Mouse (Mus musculus) cerebellum, adult 9-10 months (tissue): ENCODE measurements around the gene Elmod3.

ENCODE experiments used
- DNase-seq: peaks from one replicate; pipeline ENCODE4 v3.0.0; 2022

The Elmod3 gene

DNA sequence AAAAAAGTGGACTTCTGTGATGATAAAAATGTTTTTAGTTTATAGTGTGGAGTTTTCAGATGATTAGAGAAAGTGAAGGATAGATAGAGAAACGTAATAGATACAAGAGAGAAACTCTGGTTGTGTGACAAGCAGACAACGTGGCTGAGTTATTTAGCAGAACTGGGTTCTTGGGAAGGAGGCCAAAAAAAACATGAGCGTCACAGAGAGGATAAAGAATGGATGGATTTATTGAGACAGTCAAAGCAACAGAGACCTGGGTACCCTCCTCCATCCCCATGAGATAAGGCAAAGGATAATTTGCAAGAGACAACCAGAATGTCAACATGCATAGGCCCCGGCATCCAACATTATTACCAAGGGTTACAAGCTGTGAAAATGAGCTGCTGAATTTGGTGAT is 12.0 kb upstream of the Elmod3 start:
- DNase-seq: no peak

DNA sequence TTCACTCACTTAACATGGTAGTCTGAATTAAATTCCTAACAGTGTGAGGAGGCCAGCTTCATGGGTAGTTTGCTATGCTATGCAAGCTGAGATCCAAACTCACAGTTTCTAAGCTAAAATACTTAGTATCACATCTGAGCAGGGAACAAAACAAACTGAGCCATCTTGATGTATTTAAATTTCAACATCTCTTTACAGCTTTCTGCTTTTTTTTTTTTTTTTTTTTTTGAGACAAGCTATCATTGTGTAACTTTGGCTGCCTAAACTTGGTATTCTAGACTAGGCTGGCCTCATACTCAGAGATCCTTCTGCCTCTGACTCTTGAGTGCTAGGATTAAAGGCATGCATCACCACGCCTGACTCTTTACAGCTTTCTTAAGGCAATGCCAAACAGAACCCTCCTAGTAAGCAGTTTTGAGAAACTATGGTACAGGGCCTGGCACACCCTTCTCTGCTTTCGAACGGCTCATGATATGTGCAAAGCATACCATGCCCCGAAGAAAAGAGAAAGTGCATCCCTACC is 10.5 kb upstream of the Elmod3 start:
- DNase-seq: no peak

DNA sequence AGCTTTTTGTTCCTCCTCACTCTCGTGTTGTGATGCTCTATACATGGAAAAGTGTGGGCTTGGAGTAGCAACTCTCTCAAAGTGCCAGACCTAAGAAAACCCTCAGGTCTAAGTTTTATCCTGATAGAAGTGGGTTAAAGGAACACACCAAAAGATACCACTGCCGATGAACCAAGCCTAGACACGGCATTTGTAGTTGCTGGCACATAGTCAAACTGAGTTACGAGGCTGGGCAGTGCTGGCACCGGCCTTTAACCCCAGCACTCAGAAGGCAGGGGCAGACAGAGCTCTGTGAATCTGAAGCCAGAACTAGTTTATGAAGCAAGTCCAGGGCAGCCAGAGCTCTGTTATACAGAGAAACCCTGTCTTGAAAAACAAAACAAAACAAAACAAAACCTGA is 9.5 kb upstream of the Elmod3 start:
- DNase-seq: no peak

DNA sequence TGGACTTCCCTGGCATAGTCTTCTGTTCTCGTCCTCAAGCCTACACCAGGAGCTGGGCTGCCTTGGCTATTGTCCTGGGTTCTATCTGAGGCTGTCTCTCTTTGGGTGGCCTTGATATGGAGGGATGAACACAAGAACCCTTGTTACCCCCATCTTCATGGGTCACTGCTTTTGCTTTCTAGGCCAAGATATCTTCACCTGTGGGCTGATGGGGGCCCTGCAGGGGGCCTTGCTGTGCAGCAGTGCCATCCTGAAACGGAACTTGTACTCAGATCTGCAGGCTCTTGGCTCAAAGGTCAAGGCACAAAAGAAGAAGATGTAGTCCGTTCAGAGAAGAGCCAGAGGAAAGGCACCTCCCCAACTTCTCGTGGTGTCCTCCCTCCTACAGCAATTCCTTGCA is 8.8 kb upstream of the Elmod3 start:
- DNase-seq: no peak

DNA sequence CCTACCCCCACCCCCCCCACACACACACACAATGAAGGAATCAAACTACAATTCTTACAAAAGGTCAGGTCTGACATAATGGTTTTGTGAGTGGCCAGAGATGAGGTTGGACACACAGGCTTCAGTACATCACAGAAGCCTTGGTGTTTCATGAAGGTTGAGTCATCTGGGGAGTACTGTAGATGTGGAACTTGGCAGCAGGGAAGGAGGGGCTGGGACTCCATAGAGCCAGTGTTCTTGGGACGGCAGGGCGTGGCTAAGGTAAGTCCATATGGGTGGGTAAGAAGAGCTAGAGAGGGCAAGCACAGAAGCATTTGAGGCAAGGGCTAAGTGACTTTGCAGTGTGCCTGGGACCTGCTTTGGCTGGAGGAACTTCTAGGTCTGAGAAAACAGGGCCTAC is 5.9 kb upstream of the Elmod3 start:
- DNase-seq: no peak

DNA sequence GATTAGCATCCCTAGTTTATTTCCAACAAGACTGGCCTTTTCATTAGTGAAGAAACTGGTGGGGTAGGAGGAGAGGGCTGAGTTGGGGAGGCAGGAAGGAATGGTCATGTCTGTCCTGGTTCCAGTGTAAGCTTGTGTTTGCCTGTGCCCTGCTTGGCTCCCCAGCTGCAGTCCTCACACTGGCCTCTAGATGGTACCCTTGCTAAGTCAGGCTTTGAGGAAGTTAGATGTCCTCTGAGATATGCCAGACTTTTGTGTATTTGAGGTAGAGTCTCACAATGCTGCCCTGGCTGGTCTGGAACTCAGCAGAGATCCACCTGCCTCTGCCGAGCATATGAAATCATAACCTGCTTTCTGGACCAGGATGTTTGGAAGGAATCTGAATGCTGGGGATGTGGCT is 3.5 kb upstream of the Elmod3 start:
- DNase-seq: peak; percentile 78

DNA sequence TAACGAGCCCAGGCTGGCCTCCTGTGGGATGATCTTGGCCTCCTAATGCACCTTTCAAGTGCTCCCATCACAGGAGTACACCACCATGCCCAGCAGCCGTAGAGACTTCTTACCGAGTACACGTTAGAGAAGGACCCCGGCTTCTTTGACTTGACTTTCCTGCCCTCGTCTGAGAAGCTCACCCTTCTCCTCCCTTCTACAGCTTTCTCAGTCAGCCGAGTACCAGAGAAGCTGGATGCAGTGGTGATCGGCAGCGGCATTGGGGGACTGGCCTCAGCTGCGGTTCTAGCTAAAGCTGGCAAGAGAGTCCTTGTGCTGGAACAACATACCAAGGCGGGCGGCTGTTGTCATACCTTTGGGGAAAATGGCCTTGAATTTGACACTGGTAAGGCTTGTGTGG is 2.6 kb upstream of the Elmod3 start:
- DNase-seq: no peak

DNA sequence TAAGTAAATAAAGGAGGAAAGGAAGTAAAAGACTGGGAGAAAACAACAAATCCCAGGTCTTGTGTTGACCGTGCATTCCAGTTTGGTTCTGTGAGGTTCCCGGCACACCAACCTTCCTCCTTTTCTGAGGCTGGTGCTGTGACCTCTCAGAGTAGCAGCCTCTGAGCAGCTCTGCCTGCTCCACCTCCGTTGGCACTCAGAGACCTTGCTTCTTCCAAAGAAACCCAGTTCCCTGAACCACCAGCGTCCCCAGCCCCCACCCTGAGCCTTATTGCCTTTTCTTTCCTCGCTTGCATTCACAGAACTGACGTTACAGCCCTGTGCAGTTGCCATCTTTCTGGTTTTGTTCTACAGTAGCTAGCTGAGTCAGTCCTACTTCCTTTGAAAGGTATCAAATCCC is 2.0 kb upstream of the Elmod3 start:
- DNase-seq: no peak

DNA sequence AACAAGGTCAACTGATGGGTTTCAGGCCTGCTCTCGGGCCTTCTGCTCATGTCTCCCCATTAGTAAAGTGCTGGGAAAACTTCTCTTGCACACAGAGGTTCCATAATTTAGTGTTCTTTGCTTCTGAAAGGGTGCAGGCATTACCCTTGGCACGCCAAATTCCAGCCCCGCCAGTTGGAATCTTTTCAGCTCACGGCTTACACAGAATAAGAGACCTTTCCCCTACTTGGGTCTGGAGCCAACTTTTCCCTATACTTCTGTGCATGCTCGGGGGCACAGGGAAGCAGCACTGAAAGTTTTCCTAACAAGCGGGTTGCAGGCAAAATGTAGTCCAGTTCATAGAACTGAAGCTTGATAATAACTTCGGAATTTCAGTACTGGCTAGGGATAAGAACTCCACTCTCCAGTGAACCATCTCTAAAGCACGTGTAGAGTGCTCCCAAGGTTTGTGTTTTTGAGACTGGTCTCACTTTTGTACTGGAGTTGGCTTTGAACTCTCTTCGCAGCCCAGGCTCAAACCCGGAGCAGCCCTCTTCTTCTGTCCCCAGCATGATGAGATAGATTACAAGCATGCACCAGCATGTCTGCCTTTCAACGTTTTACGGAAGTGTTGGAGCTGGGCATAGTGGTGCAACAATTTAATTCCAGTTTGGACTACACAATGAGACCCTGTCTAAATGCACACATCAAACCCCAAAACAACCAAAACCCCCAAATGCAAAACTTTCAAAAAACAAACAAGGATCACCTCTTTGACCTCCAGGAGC is 761 bp upstream of the Elmod3 start:
- DNase-seq: peak; percentile 77

DNA sequence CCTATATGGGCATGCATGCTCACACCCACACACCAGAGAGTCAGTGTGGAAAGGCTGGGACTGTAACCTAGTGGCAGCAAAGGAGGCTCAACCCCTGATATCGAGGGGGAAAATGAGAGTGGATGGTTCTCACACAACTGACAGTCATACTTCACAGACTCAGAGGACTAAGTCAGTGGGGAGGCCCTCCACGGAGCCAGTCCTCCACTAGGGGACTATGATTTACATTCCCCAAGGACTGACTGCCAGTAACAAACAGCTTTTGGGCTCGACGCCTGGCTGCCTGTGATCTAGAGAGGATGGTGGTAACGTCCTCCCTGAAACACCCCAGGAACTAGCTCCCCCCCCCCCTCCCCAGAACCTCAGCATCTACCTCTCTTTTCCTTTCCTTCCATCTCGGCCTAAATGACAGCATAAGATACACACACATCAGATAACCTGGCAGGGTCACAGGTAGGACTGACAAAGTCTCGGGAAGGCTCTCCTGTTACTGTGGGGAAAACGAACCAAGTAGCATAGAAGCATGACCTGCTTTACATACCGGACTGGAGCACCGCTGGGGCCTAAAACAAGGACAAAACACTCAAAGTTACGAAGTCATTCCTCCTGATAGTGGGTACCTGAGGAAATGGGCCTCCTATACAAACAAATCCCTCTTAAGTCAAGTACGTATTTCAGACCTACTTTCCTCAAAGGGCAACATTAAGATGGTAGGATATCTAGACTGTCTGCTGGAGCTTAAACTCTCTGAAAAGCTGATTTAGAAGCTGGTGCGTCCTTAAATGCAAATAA is 934 bp downstream of the Elmod3 start:
- peak; percentile 47 for DNase-seq

DNA sequence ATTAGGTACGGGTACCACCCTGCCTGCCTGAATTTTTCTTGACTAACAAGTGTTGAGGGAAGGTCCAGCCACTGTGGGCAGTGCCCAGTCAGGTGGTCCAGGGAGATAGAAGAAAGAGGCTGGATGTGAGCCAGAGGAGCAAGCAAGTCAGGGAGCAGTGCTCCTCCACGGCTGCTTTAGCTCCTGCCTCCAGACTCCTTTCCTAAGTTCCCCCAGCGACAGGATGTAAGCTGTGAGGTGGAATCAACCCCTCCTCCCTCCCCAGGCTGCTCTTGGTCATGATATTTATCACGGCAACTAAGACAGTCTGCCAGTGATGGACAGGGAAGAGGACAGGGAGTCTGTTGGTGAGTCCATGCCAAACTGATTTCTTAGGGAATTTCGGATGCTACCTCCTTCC is 4.3 kb downstream of the Elmod3 start:
- no peak for DNase-seq

DNA sequence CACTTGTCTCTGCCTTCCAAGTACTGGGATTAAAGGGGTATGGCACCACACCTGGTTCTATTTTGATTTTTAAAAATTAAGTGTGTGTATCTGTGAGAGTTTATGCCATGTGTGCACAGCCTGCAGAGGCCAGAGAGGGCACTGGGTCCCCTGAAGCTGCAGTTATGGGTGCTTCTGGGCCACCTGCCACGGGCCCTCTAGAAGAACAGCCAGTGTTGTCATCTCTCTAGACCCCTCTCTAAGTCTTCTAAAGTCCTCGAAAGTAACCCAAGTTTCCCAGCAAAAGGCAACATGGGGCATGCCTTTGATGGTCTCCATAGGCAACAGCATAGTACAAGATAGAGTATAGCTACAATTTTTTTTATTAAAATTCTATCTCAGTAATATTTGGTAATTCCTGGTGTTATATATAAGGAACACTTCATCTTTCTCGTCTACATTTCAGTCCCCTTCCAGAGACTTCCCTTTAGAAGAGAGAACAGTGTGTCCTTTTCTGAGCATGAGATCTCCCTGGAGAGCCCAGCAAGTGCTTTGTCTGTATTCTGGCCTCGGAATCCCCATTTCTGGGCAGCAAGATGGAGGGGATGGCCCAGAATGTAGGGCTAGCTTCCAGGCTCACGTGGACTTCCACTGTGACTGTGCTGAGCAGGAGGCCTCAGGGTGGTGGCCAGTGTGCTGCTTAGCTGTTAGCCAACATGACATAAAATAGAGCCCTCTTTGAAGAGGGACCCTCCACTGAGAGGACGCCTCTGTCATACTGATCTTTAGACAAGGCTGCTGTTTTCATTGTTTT is 5.0 kb downstream of the Elmod3 start:
- DNase-seq: no peak

DNA sequence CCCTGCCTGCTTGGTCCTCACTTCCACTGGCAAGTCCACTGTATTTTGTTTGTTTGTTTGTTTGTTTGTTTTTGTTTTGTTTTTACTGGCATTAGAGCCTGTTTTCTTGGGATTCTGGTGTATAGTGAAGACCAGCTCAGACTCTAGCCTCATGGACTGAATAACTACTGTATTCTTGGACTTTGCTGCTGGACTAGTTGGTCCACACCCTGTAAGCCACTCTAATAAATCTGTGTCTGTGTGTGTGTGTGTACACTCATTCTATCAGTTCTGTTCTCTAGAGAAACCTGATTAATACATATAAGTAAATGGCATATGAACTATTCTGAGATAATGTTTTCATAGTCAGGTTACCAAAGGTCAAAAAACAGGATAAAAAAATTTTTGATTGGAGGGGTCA is 8.1 kb downstream of the Elmod3 start:
- DNase-seq: no peak

DNA sequence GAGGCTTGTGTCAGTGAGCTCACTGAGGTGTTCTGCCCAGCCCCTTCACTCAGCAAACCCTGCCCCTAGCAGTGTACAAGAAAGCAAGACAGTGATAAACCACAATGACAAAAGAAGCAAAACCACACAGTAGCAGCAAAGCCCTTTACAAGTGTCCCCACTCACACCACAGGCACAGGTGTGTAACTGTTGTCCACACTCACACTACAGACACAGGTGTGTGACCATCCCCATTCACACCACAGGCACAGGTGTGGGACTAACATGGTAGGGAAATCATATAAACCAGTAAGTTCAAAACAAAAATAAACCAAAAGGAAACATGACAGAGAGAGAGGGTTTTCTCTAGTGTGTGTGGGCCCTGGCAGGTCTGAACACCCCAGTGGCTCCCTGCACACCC is 9.9 kb downstream of the Elmod3 start:
- DNase-seq: no peak

DNA sequence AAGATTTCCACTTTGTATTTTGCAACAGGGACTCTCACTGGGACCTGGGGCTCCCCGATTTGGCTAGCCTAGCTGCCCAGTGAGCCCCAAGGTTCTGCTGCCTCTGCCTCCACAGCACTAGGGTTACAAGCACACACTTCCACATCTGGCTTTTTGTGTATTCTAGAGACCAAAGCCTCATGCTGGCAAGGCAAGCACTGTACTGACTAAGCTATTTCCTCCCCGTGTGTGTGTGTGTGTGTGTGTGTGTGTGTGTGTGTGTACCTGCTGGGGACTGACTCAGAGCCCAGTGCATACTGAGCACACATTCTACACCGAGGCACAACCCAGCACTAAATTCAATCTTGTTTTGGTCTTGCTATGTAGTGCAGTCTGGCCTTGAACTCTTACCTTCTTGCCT is 11.5 kb downstream of the Elmod3 start:
- no peak for DNase-seq

DNA sequence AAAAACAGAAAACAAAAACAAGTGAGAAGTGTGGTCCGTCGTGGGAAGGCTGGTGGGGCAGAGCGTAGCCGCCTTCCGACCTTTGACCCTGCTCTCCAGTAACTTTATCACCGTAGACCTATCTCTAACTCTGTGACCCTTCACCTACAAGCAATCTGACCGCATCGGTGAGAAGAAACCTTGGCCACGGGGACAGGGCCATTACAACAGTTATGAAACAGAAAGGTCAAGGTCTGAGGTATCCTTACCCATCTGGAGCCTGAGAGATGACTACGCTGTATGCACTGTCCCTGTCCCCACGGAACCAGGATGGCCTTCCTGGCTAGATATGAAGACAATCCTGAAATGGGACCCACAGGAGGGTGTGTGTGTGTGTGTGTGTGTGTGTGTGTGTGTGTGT is 14.1 kb downstream of the Elmod3 start:
- DNase-seq: no peak

DNA sequence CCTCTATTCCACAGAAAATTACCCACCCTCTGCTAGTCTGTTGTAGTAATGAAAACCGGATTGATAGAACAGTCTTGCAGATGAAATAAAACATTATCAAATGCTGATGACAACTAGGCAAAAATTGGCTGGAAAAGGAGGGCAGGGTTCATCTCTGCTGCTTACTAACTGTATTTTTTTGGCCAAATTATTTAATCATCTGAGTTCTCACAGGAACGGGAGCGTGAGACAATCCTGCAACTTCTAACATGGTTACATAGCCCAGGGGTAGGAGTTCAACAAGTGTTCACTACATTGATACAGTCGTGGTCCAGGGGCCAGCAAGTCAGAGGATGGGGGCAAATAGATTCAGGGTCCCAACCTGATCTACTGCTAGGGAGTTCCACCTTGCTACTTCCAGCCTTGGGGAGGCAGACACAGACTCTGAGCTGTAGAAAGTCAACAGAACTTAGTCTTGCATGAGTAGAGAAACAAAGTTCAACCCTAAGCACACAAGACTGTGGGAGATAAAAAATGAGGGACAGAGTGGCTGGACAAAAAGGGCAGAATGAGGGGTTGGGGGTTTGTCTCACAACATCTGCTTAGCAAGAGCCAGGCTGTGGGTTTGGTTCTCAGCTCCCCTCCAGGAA is 14.9 kb downstream of the Elmod3 start:
- no peak for DNase-seq

DNA sequence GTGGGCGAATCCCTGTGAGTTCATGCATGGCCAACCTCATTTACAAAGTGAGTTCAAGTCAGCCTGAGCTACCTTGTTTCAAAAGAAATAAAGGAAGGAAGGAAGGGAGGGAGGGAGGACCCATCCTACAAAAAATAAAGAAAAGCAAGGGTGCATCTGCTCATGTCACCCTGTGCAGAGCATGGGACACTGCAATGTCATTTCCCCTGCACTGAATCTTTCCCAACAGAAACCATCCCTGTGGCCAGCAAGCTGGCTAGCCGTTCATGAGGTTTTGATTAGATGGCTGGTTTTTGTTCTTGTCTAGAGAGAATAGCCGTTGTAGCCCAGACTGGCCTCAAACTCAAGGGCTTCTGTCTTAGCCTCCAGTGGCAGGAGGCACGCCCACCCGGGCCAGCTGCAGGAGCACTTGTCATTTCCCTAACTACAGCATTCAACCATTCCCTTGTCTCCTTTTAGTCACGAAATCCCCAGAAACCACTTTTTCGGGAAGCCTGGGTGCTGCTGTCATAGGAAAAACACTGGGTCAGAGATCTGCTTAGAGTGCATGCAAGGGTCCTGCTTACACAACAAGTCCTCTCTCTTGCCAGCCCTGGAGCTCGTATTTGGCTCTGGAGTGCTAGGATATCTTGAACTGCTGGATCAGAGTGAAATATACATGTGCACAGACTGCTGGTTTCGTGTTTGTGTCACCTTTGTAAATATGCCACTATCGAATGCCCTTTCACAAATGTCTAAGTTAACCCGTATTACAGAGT is 16.4 kb downstream of the Elmod3 start:
- no peak for DNase-seq

DNA sequence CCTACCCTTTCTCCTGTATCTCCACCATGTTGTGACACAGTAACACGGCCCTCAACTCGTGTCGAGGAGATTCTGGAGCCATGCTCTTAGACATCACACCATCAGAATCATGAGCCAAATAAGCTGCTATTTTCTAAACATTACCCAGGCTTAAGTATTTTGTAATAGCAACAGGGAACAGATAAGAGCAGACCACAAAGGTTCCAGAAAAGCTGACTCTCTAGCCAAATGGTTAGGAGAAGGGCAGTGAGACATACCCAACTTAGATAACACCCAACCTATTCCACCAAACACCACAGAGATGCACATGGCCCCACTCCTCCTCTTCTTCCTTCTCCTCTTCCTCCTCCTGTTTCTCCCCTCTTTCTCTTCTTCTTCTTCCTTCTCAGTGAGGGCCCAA is 22.2 kb downstream of the Elmod3 start:
- no peak for DNase-seq

DNA sequence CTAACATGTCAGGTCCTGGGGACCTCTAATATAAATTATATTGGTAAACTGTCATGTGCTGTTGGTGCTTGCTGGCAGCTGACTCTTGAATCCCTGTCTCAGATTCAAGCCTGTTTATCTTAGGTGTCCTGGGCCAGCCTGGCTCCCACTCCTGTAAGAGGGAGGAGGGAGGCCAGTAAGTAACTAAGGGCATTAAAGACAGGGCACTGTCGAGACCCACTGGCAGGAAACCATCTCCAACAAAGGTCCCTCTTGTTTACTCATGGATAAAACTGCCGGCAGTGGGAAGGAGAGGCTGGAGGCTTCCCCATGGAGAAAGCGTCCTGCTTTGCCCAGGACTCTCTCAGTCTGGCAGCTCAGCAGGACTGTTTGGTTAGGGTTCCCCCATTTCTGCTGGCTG is 26.4 kb downstream of the Elmod3 start:
- DNase-seq: no peak

DNA sequence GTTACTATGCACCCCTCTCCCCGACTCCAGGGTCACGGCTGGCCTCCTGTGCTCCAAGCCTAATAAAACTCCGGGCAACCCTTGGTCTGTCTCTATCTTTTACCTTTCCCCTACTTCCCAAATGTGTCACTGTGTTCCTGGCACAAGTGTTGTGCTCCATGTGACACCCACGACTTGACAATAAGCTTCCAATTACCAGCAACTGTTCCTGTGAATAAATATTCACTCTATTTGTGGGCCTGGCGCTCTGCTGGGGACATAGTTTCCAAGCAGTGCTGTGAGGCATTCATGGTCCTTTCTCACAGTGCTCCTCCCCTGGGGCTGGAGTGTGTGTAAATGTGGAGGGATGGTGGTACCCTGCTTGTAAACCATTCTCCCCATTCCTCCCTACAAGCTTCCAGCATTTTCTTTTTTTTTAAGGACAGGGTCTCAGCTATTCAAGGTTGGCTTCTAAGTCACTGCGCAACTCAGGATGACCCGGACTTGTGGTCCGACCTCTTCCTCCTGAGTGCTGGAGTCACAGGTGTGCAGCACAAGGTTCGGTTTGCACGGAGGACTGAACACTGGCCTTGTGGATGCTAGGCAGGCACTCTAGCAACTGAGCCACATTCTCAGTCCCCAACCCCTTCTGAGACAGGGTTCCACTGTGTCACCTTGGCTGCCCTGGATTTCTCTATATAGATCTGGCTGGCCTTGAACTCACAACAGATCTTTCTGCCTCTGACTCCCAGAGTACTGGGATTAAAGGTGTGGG is 27.4 kb downstream of the Elmod3 start:
- no peak for DNase-seq

DNA sequence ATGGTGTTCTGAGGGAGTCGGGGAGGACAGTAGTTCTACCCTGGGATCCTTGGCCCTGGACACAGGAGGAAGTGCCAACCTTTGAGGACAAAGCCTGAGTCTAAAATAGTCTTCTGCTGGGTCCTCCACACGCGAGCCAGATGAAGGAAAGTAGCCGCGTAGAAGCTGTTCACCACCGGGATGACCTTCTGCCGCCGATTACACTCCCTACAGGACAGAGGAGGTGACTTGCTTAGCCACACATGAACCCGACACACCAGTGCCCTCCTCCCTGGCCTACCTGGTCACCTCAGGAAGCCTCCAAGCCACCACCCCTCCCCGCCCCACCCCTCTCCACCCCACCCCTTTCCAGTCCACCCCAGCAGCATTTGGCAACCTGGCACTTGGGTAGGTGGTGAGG is 29.5 kb downstream of the Elmod3 start:
- no peak for DNase-seq
